Comparison of ENCODE assay signal across 9 mouse cellular contexts in genomic region chr14:118919025-118919424, GRCm38 (mm10). TPM values are rescaled to one million over a fixed set of nuclear protein-coding genes. Genes with fewer than 3 reads are reported as not detected.
DNase-seq lines count a peak whose midpoint lies in the region; ATAC-seq lines count a peak whose summit lies in the region.
"Had no signal": no experiment of that assay in that cellular context is flagged by ENCODE, and none has a peak within 500 bp of the region (broad histone marks: within the 10 kb centered on the region; RNA-seq: fewer than 3 reads in every experiment).

No protein-coding gene starts in this region.

- WGBS in forebrain, embryonic 12.5 days: 71% methylated on average over 8 of the region's 8 CpGs
- WGBS in forebrain, embryonic 13.5 days: 72% methylated on average over 8 of the region's 8 CpGs
- 70% methylated on average over 8 of the region's 8 CpGs for WGBS in limb, embryonic 11.5 days
- 74% methylated on average over 8 of the region's 8 CpGs for WGBS in limb, embryonic 10.5 days

- H3K4me2 ChIP-seq in forebrain, embryonic 12.5 days: no peak overlapping the region
- no peak overlapping the region for H3K4me2 ChIP-seq in forebrain, embryonic 13.5 days
- H3K4me2 ChIP-seq in limb, embryonic 11.5 days (ENCODE audit: low read depth, severe bottlenecking): no peak overlapping the region

- peaks cover 28% of the 10 kb centered on the region for H3K36me3 ChIP-seq in forebrain, embryonic 12.5 days (replicated peaks)
- peaks cover 56% of the 10 kb centered on the region for H3K36me3 ChIP-seq in forebrain, embryonic 13.5 days (ENCODE audit: poor library complexity, severe bottlenecking)
- no peaks in the 10 kb centered on the region for H3K36me3 ChIP-seq in limb, embryonic 11.5 days (ENCODE audit: control insufficient read depth, insufficient read depth, low read length)
- peaks cover 57% of the 10 kb centered on the region for H3K36me3 ChIP-seq in limb, embryonic 10.5 days

- peak; percentile 18; the same call in 1 of the 2 replicates for ATAC-seq in forebrain, embryonic 12.5 days (ENCODE audit: low FRiP score)
- no peak; the same call in 1 of the 2 replicates for ATAC-seq in forebrain, embryonic 13.5 days
- no peak for ATAC-seq in limb, embryonic 11.5 days (ENCODE audit: insufficient number of reproducible peaks, low FRiP score, low TSS enrichment, low read depth)
- ATAC-seq in megakaryocyte progenitor cell, adult 5-6 weeks (replicated peaks; ENCODE audit: poor library complexity): peak; percentile 79

- no peak overlapping the region for H3K4me3 ChIP-seq in forebrain, embryonic 12.5 days (replicated peaks)
- H3K4me3 ChIP-seq in forebrain, embryonic 13.5 days: no peak overlapping the region
- no peak overlapping the region for H3K4me3 ChIP-seq in limb, embryonic 11.5 days (ENCODE audit: low read depth, low read length)
- no peak overlapping the region for H3K4me3 ChIP-seq in limb, embryonic 10.5 days
- H3K4me3 ChIP-seq: megakaryocyte, embryonic 14.5 days had no signal

- no peak overlapping the region for H3K9ac ChIP-seq in forebrain, embryonic 12.5 days
- no peak overlapping the region for H3K9ac ChIP-seq in forebrain, embryonic 13.5 days
- H3K9ac ChIP-seq in limb, embryonic 11.5 days (ENCODE audit: low read length): no peak overlapping the region

- no peak overlapping the region for H3K27ac ChIP-seq in forebrain, embryonic 12.5 days
- H3K27ac ChIP-seq in forebrain, embryonic 13.5 days: no peak overlapping the region
- no peak overlapping the region for H3K27ac ChIP-seq in limb, embryonic 11.5 days (replicated peaks; ENCODE audit: low read depth, low read length)
- H3K27ac ChIP-seq in limb, embryonic 10.5 days: no peak overlapping the region

- peak; percentile 34 for DNase-seq in limb, embryonic 11.5 days (ENCODE audit: low spot score)
- DNase-seq in limb, embryonic 10.5 days (ENCODE audit: low spot score): no peak
- DNase-seq in R1 (ENCODE audit: low read depth, low spot score): peak; percentile 40
- no peak for DNase-seq in adrenal gland, postnatal 25 days
- no peak for DNase-seq in heart, adult 9 months (ENCODE audit: low spot score in 2 of 2)

- no peaks in the 10 kb centered on the region for H3K9me3 ChIP-seq in forebrain, embryonic 12.5 days
- no peaks in the 10 kb centered on the region for H3K9me3 ChIP-seq in forebrain, embryonic 13.5 days (replicated peaks)
- H3K9me3 ChIP-seq in limb, embryonic 11.5 days (ENCODE audit: control insufficient read depth, low read length): no peaks in the 10 kb centered on the region
- H3K9me3 ChIP-seq in limb, embryonic 10.5 days (replicated peaks): no peaks in the 10 kb centered on the region
- H3K9me3 ChIP-seq: megakaryocyte, embryonic 14.5 days had no signal

- peaks cover 17% of the 10 kb centered on the region for H3K27me3 ChIP-seq in forebrain, embryonic 12.5 days
- peaks cover 7% of the 10 kb centered on the region; the same call in 1 of the 2 replicates for H3K27me3 ChIP-seq in forebrain, embryonic 13.5 days
- H3K27me3 ChIP-seq in limb, embryonic 11.5 days (ENCODE audit: control insufficient read depth, insufficient read depth, low read length): peaks cover 9% of the 10 kb centered on the region; the same call in 1 of the 2 replicates
- H3K27me3 ChIP-seq in limb, embryonic 10.5 days (ENCODE audit: low read depth, poor library complexity, severe bottlenecking): peaks cover 34% of the 10 kb centered on the region

- peaks cover 33% of the 10 kb centered on the region for H3K4me1 ChIP-seq in forebrain, embryonic 12.5 days
- peaks cover 35% of the 10 kb centered on the region for H3K4me1 ChIP-seq in forebrain, embryonic 13.5 days
- H3K4me1 ChIP-seq in limb, embryonic 11.5 days (ENCODE audit: control insufficient read depth, insufficient read depth, low read length): peaks cover 11% of the 10 kb centered on the region
- peaks cover 20% of the 10 kb centered on the region for H3K4me1 ChIP-seq in limb, embryonic 10.5 days

RNA-seq across cellular contexts. Expression of gene Dzip1, which starts 6.2 kb away (rescaled TPM):
- 31.3 and 32.1 TPM in 2 replicates for polyA plus RNA-seq in forebrain, embryonic 12.5 days (2016; fragmentation: Nextera tagmentation; extraction: Ambion mirVana)
- polyA plus RNA-seq in forebrain, embryonic 13.5 days (2015; fragmentation: Nextera tagmentation; extraction: Ambion mirVana): 27.2 and 28.1 TPM in 2 replicates
- 32.9 and 33.2 TPM in 2 replicates for polyA plus RNA-seq in limb, embryonic 11.5 days (2014; fragmentation: Nextera tagmentation; extraction: Ambion mirVana)
- 13.9 and 20.7 TPM in 2 replicates for polyA plus RNA-seq in limb, embryonic 10.5 days (2016; fragmentation: Nextera tagmentation; extraction: Ambion mirVana)
- 0.46 and 0.49 TPM in 2 replicates for total RNA-seq in megakaryocyte progenitor cell, adult 5-6 weeks (2015)
- 0.03 and 0.92 TPM in 2 replicates for total RNA-seq in megakaryocyte progenitor cell, adult 5-6 weeks (2017)
- total RNA-seq in adrenal gland, postnatal 25 days (2021): 16.0 and 22.7 TPM in 2 replicates

RNA-seq across cellular contexts. Expression of gene Dnajc3, which starts 18.8 kb away (rescaled TPM):
- 23.0 and 25.0 TPM in 2 replicates for polyA plus RNA-seq in forebrain, embryonic 12.5 days (2016; fragmentation: Nextera tagmentation; extraction: Ambion mirVana)
- polyA plus RNA-seq in forebrain, embryonic 13.5 days (2015; fragmentation: Nextera tagmentation; extraction: Ambion mirVana): 17.4 and 17.5 TPM in 2 replicates
- polyA plus RNA-seq in limb, embryonic 11.5 days (2014; fragmentation: Nextera tagmentation; extraction: Ambion mirVana): 34.1 and 35.3 TPM in 2 replicates
- polyA plus RNA-seq in limb, embryonic 10.5 days (2016; fragmentation: Nextera tagmentation; extraction: Ambion mirVana): 32.9 and 34.2 TPM in 2 replicates
- 69.2 and 72.5 TPM in 2 replicates for total RNA-seq in megakaryocyte progenitor cell, adult 5-6 weeks (2015)
- total RNA-seq in megakaryocyte progenitor cell, adult 5-6 weeks (2017): 116 and 124 TPM in 2 replicates
- 58.1 and 60.6 TPM in 2 replicates for total RNA-seq in adrenal gland, postnatal 25 days (2021)

Comparison
In these comparisons a context has a peak if more than half of its experiments do, and no peak if none do; other contexts are left out.
1. ATAC-seq: peak in forebrain, embryonic 12.5 days (single experiment) and megakaryocyte progenitor cell, adult 5-6 weeks (single experiment); none in forebrain, embryonic 13.5 days (single experiment) and limb, embryonic 11.5 days (single experiment).
2. DNase-seq: peak in limb, embryonic 11.5 days (single experiment) and R1 (single experiment); none in limb, embryonic 10.5 days (single experiment), adrenal gland, postnatal 25 days (single experiment) and heart, adult 9 months (0 of 2).